Mouse (Mus musculus) embryonic facial prominence, embryonic 15.5 days (tissue): ENCODE data around the gene Zfp146. TPM values are rescaled to one million over a fixed set of nuclear protein-coding genes. Genes with fewer than 3 reads are reported as not detected.
"Not testable (repeated sequence)": the region's sequence is repeated elsewhere in the genome, so short reads cannot be mapped to it uniquely, and the experiment has no call there.

Source experiments
- ATAC-seq: fragments of 200-750 bp; cut with Nextera tagmentation; 2 replicates; pipeline ENCODE4 v1.8.0; 2017; ENCODE audit warnings: low read depth, moderate TSS enrichment; ENCODE audit not compliant: insufficient number of reproducible peaks, low FRiP score, low TSS enrichment
- H3K27ac ChIP-seq: fragments of 300-500 bp; sonication (generic); replicated peaks from 2 replicates; pipeline ENCODE4 v1.5.1; 2015; ENCODE audit warnings: mild to moderate bottlenecking, inconsistent platforms
- H3K27me3 ChIP-seq: fragments of 300-500 bp; sonication (generic); 2 replicates; pipeline ENCODE4 v1.6.1; 2015; ENCODE audit warnings: inconsistent platforms
- H3K36me3 ChIP-seq: fragments of 300-500 bp; sonication (generic); 2 replicates; pipeline ENCODE4 v1.6.1; 2015; ENCODE audit warnings: mild to moderate bottlenecking, inconsistent platforms
- H3K4me1 ChIP-seq: fragments of 300-500 bp; sonication (generic); 2 replicates; pipeline ENCODE4 v1.6.1; 2015; ENCODE audit warnings: inconsistent platforms
- H3K4me2 ChIP-seq: fragments of 300-500 bp; sonication (generic); replicated peaks from 2 replicates; pipeline ENCODE4 v1.6.1; 2015; ENCODE audit warnings: mild to moderate bottlenecking, inconsistent platforms
- H3K4me3 ChIP-seq: fragments of 300-500 bp; sonication (generic); replicated peaks from 2 replicates; pipeline ENCODE4 v1.5.1; 2015; ENCODE audit warnings: mild to moderate bottlenecking, inconsistent platforms
- H3K9ac ChIP-seq: fragments of 300-500 bp; sonication (generic); 2 replicates; pipeline ENCODE4 v1.6.1; 2015; ENCODE audit warnings: inconsistent platforms
- H3K9me3 ChIP-seq: fragments of 300-500 bp; sonication (generic); replicated peaks from 2 replicates; pipeline ENCODE4 v1.6.1; 2016; ENCODE audit warnings: inconsistent platforms
- WGBS: fragments of 180-500 bp; shearing (Covaris S2); methylation state at CpG from one replicate; pipeline ENCODE4 v1.1.7; 2015; 5-methylcytosine and 5-hydroxymethylcytosine counted together
- polyA plus RNA-seq: library from polyadenylated mRNA; unstranded; fragments of >200 nt; fragmentation: Nextera tagmentation; extraction: Ambion mirVana; gene quantifications from 2 replicates; pipeline ENCODE4 v1.2.1, GENCODE M21; 2015

Zfp146 gene
- polyA plus RNA-seq: 13.6 and 17.7 TPM in 2 replicates

DNA sequence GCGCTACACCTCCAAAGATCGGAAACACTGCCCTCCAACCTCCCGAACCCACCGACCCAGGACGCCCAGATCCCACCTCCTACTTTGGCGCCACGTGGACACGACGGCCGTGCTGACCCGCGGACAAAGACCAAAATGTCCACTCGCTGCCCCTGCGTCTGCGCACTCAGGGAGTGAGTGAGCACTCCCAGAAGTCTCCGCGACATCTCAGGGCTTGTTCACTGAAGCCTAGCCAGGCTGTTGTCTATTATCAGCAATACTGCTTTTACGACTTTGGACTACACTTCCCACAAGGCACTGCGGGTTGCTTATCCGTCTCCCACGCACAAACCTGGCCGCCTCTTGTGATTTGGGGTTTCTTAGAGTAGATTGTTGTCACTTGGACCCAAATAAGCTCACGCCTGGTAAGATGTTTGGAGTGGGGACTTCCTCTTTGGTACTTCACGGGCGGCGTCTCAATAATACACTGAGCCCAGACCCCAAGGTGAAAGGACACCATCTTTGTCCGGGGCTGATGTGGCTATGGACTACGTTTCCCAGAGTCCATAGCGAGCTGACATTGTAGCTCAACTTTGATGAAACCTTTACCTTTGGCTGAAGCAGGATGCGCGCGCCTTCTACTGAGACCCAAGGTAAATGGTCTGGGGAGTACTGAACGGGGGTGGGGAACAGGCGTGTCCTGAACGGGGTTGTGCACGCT, at the start of gene Zfp146:
TSS of gene Zfp146 (minus strand) at position 168 of the 700 bp plus-strand sequence.
- Histone ChIP-seq H3K4me1 (peaks cover 8% of the 10 kb centered on the region), H3K9ac (peak within 1 kb of the TSS; percentile 76), H3K4me2 (peak within 1 kb of the TSS; percentile 60), H3K9me3 (peaks cover 22% of the 10 kb centered on the region), H3K36me3 (peaks cover 36% of the 10 kb centered on the region), H3K4me3 (peak within 1 kb of the TSS; percentile 74), H3K27ac (peak within 1 kb of the TSS; percentile 92), H3K27me3 (no peaks in the 10 kb centered on the region)
- WGBS: under 1% methylated on average over 36 of the region's 36 CpGs
- peak; percentile 97 for ATAC-seq

DNA sequence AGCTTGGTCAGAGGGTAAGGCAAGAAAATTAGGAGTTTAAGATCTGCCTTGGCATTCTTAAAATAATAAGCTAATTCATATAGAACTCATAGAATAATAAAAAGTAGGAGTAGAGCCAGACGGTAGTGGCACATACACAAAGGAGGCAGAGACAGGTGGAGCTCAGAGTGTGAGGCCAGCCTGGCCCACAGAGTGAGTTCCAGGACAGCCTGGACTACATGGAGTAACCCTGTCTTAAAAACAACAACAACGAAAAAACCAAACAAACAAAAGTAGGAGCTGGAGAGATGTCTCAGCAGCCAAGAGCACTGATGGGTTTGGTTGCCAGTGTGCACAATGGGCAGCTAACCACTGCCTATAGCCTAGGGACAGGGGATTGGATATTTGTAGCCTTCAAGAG, 47.7 kb upstream of the Zfp146 start:
- Histone ChIP-seq H3K4me3 (no peak overlapping the region), H3K9ac (no peak overlapping the region), H3K27me3 (no peaks in the 10 kb centered on the region), H3K4me1 (peaks cover 19% of the 10 kb centered on the region), H3K4me2 (no peak overlapping the region), H3K9me3 (no peaks in the 10 kb centered on the region), H3K36me3 (no peaks in the 10 kb centered on the region), H3K27ac (no peak overlapping the region)
- 72% methylated on average over 2 of the region's 2 CpGs for WGBS
- ATAC-seq: no peak

DNA sequence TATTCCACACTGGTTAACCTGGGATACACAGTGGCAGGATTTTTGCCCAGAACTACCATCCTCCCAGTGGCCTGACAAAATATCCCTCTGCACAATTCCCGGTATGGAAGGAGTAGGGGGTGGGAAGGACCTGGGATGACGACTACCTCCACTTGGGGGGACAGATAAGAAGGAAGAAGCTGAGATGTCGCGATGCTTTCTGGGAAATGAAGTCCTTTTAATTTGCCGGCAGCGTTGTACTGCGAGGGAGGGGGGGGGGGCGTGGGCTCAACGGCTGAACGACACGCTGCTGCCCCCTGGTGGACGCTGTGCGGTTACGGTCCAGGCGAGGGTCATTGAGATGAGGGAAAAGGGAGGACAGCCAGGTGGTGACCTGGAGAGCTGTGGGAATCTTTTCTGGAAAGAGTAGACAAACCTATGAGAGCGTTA, 47.2 kb upstream of the Zfp146 start:
- H3K27ac ChIP-seq: no peak overlapping the region
- H3K36me3 ChIP-seq: no peaks in the 10 kb centered on the region
- no peaks in the 10 kb centered on the region for H3K27me3 ChIP-seq
- ATAC-seq: peak; percentile 76; the same call in 1 of the 2 replicates
- H3K9ac ChIP-seq: no peak overlapping the region
- peak overlapping the region; percentile 27; the same call in 1 of the 2 replicates for H3K4me3 ChIP-seq
- H3K9me3 ChIP-seq: no peaks in the 10 kb centered on the region
- H3K4me1 ChIP-seq: peaks cover 19% of the 10 kb centered on the region
- peak overlapping the region; percentile 50 for H3K4me2 ChIP-seq
- 2% methylated on average over 15 of the region's 16 CpGs for WGBS

DNA sequence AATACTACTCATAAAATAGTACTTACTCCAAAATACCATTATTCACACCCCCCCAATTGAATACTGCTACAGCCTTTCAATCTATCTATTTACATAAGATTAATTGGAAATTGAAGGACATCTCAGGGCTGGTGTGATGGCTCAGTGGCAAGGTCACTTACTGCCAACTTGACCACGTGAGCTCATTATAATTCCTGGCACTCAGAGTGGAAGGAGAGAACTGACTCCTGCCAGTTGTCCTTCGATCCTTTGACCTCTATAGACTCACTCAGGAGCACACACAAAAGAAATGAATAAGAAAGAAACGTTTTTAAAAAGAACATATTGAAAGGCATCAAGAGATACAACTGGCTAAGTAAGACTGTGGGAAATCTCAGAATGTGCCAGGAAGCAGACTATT, 46.3 kb upstream of the Zfp146 start:
- Histone ChIP-seq H3K27ac (no peak overlapping the region), H3K36me3 (no peaks in the 10 kb centered on the region), H3K9me3 (no peaks in the 10 kb centered on the region), H3K4me1 (peaks cover 19% of the 10 kb centered on the region), H3K4me3 (no peak overlapping the region), H3K27me3 (no peaks in the 10 kb centered on the region), H3K9ac (no peak overlapping the region), H3K4me2 (no peak overlapping the region)
- WGBS: 90% methylated on average over 3 of the region's 3 CpGs
- no peak for ATAC-seq

DNA sequence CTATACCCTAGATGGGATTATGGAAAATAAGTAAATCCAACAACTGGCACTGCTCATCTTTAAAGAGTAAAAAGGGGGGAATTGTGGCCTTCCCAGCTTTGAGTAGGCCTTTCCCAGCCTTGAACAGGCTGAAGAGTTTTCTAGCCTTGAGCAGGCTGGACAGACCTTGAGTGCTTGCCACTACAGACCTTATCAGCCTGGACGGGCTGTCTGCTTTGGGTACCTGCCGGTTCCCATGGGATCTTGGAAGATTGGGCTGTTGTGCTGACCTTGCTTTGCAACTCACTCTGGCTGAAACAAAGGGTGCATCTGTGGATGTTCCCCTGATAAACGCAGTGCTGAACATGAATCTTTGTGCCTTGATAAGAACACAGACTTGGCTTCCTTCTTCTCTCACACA, 44.3 kb upstream of the Zfp146 start:
- WGBS: 91% methylated on average over 3 of the region's 3 CpGs
- ATAC-seq: no peak
- Histone ChIP-seq H3K4me3 (no peak overlapping the region), H3K4me1 (peaks cover 9% of the 10 kb centered on the region), H3K27me3 (no peaks in the 10 kb centered on the region), H3K9ac (no peak overlapping the region), H3K4me2 (no peak overlapping the region), H3K9me3 (no peaks in the 10 kb centered on the region), H3K27ac (no peak overlapping the region), H3K36me3 (no peaks in the 10 kb centered on the region)

DNA sequence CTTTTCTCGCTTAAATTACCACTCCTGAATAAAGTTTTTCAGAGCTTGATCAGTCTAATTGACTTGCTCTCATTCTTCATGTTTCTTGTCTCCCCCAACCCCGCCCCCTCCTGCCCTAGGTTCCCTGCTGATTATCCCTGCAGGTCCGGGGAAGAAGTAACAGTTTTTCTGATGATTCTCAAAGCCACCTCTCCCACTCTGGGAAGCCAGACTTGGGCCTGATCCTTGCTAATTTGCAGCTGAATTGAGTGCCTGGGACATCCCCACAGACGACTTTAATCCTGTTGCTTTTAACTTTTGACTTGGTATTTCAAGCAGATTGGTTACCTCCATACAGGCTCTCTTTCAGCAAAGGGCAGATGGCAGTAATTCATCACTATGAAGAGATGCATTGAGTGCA, 41.5 kb upstream of the Zfp146 start:
- no peak for ATAC-seq

DNA sequence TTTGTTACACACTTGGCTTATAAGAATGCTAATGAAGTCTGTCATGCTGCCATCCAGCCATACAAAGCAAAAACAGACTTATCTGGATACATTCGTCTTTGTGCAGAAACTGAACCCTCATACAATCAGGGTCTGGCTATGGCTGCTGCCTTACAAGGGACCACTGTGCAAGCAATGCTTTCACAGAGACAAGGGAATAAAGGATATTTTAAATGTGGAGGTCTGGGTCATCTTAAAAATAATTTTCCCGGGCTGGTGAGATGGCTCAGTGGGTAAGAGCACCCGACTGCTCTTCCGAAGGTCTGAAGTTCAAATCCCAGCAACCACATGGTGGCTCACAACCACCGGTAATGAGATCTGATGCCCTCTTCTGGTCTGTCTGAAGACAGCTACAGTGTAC, 36.8 kb upstream of the Zfp146 start:
- not testable (repeated sequence) for H3K4me1 ChIP-seq, H3K27ac ChIP-seq, H3K9ac ChIP-seq, ATAC-seq, H3K4me3 ChIP-seq, H3K36me3 ChIP-seq, H3K9me3 ChIP-seq, H3K4me2 ChIP-seq, H3K27me3 ChIP-seq
- 49% methylated on average over 5 of the region's 5 CpGs for WGBS

More for the DNA sequence above, 41.5 kb upstream of the Zfp146 start:
- 21% methylated on average over 4 of the region's 4 CpGs for WGBS
- Histone ChIP-seq H3K4me3 (no peak overlapping the region), H3K9me3 (no peaks in the 10 kb centered on the region), H3K9ac (no peak overlapping the region), H3K36me3 (no peaks in the 10 kb centered on the region), H3K27ac (no peak overlapping the region), H3K4me1 (no peaks in the 10 kb centered on the region), H3K4me2 (no peak overlapping the region), H3K27me3 (no peaks in the 10 kb centered on the region)

DNA sequence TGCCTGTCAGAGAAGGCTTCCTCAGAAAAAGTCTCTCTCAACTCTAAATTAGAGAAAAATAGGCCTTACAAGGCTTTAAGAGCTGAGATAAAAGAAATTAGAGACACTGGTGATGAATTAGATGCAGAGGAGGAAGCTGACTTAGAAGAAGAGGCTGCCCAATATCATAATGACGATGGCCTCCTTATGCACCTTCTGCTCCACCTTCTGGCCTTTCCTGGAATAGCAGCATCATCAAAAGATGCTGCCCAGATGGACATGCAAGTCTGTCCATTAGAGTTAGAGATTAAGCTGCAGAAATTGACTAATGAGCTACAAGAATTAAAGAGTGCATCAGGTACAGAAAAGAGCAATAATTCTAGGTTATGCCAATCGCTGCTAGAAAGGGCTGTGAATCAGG, 35.8 kb upstream of the Zfp146 start:
- Histone ChIP-seq H3K4me2 (no peak overlapping the region), H3K9me3 (no peaks in the 10 kb centered on the region), H3K9ac (no peak overlapping the region), H3K27ac (no peak overlapping the region), H3K27me3 (no peaks in the 10 kb centered on the region), H3K36me3 (no peaks in the 10 kb centered on the region), H3K4me3 (no peak overlapping the region), H3K4me1 (no peaks in the 10 kb centered on the region)
- ATAC-seq: no peak
- WGBS: 6% methylated on average over 2 of the region's 2 CpGs

DNA sequence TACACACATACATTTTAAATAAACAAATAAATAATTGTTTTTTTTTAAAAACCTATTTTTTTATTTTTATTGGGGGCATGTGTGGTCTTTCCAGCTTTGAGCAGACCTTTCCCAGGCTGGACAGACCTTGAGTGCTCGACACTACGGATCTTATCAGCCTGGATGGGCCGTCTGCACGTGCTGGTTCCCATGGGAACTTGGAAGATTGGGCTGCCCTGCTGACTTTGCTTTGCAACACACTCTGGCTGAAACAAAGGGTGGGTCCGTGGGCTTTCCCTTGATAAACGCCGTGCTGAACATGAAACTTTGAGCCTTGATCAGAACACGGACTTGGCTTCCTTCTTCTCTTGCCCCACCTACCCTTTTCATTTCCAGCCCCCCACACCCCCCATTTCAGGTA, 34.8 kb upstream of the Zfp146 start:
- no peaks in the 10 kb centered on the region for H3K4me1 ChIP-seq
- no peaks in the 10 kb centered on the region for H3K36me3 ChIP-seq
- no peak overlapping the region for H3K9ac ChIP-seq
- ATAC-seq: no peak
- H3K9me3 ChIP-seq: no peaks in the 10 kb centered on the region
- no peak overlapping the region for H3K27ac ChIP-seq
- no peak overlapping the region for H3K4me3 ChIP-seq
- WGBS: 56% methylated on average over 8 of the region's 8 CpGs
- no peaks in the 10 kb centered on the region for H3K27me3 ChIP-seq
- H3K4me2 ChIP-seq: no peak overlapping the region

DNA sequence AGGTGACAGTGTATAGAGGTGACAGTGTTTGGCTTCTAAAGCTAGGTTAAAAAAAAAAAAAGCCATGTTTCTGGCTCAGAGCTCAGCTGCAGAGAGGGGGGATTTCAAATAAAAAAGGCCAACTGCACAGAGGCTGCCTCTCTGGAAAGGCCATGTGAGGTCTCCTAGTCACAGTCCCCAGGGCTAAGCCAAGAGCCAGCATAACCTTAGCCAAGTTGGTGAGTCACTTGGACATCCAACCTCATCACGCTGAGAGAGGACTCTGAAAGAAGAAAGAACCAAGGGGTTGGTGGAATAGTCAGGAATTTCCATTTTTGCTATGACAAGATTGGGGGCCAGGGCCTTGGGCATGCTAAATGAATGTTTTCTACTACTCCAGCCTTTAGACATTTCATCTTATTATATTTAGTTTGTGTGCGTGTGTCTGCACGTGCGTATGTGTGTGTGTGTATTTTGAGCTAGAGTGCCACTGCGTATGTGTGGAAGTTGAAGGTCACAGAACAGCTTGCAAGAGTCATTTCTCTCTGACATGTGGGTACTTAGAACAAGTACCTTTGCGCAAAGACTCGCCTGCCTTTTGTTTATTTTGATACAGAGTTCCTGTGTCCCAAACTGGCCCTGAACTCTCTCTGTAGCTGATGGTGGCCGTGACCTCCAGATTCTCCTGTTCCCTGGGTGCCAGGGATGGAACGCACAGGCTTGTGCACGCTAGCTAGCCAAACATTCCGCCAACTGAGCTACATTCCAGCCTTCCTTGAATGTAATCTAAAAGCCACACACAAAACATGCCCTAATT, 33.5 kb upstream of the Zfp146 start:
- WGBS: 69% methylated on average over 11 of the region's 11 CpGs

DNA sequence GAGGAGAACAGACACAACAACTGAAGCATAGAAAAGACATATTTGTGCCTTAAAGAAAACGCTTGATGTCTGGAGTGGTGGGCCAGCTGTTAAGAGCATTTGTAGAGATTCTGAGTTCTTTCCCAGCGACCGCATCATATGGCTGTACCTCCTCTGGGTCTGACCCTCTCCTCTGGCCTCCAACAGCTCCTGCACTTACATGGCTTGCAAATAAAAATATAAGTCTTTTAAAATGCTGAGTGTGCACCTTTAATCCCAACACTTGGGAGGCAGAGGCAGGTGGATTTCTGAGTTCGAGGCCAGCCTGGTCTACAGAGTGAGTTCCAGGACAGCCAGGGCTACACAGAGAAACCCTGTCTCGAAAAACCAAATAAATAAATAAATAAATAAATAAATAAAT, 31.1 kb upstream of the Zfp146 start:
- H3K4me2 ChIP-seq, H3K27ac ChIP-seq, H3K4me1 ChIP-seq, H3K36me3 ChIP-seq, H3K9me3 ChIP-seq, H3K27me3 ChIP-seq, H3K4me3 ChIP-seq, ATAC-seq, H3K9ac ChIP-seq: not testable (repeated sequence)
- 82% methylated on average over 5 of the region's 5 CpGs for WGBS

More for the DNA sequence above, 33.5 kb upstream of the Zfp146 start:
- H3K9ac ChIP-seq: no peak overlapping the region
- no peaks in the 10 kb centered on the region for H3K36me3 ChIP-seq
- H3K27me3 ChIP-seq: no peaks in the 10 kb centered on the region
- H3K4me3 ChIP-seq: no peak overlapping the region
- no peak overlapping the region for H3K27ac ChIP-seq
- no peak for ATAC-seq
- H3K9me3 ChIP-seq: no peaks in the 10 kb centered on the region
- H3K4me1 ChIP-seq: peaks cover 4% of the 10 kb centered on the region; the same call in 1 of the 2 replicates
- H3K4me2 ChIP-seq: no peak overlapping the region
